29 mouse cellular contexts compared by ENCODE assay signal in genomic region chr3:107728509-107728908, GRCm38 (mm10). TPM values are rescaled to one million over a fixed set of nuclear protein-coding genes. Genes with fewer than 3 reads are reported as not detected.
A peak's percentile ranks its signal among the peaks of the same experiment; 100 is the strongest.
DNase-seq lines count a peak whose midpoint lies in the region; ATAC-seq and TF ChIP-seq lines count a peak whose summit lies in the region.
"Had no signal": no experiment of that assay in that cellular context is flagged by ENCODE, and none has a peak within 500 bp of the region (broad histone marks: within the 10 kb centered on the region; RNA-seq: fewer than 3 reads in every experiment).

No protein-coding gene starts in this region.

- no peaks in the 10 kb centered on the region for H3K4me1 ChIP-seq in stomach, postnatal 0 days (replicated peaks; ENCODE audit: control insufficient read depth, insufficient read depth)
- H3K4me1 ChIP-seq in midbrain, embryonic 15.5 days: no peaks in the 10 kb centered on the region

- 0 out of 2 replicates have a peak overlapping the region, but pooled peaks have one; percentile 8 for H3K27ac ChIP-seq in stomach, postnatal 0 days (replicated peaks)
- no peak overlapping the region for H3K27ac ChIP-seq in midbrain, embryonic 15.5 days
- H3K27ac ChIP-seq: embryonic facial prominence, embryonic 15.5 days; gastrocnemius, adult 2 months; heart, embryonic 13.5 days; hindbrain, embryonic 14.5 days; hindbrain, postnatal 0 days had no signal

- no peaks in the 10 kb centered on the region for H3K36me3 ChIP-seq in stomach, postnatal 0 days (ENCODE audit: control insufficient read depth, insufficient read depth, low read length)
- no peaks in the 10 kb centered on the region for H3K36me3 ChIP-seq in midbrain, embryonic 15.5 days (replicated peaks)
- H3K36me3 ChIP-seq: embryonic facial prominence, embryonic 15.5 days; G1E; heart, embryonic 13.5 days had no signal

- ATAC-seq in frontal cortex, adult (ENCODE audit: low TSS enrichment): peak; percentile 78
- no peak for ATAC-seq in stomach, postnatal 0 days (ENCODE audit: low FRiP score, low TSS enrichment)
- no peak for ATAC-seq in midbrain, embryonic 15.5 days (replicated peaks)
- ATAC-seq: forebrain, embryonic 14.5 days; forebrain, postnatal 0 days; hindbrain, postnatal 0 days; inflammation-experienced regulatory T-cells, adult 6 months; Patski had no signal

- no peak for DNase-seq in frontal cortex, adult 2 months (ENCODE audit: extremely low spot score in 1 of 2, low spot score in 1 of 2)
- DNase-seq in 3T3-L1 (ENCODE audit: low read depth, low spot score): peak; percentile 28
- DNase-seq in forelimb bud, embryonic 11.5 days (ENCODE audit: low read depth, low spot score): peak; percentile 14
- DNase-seq in stomach, postnatal 0 days (ENCODE audit: low spot score): no peak
- DNase-seq in cerebellum, adult 8-10 months: no peak
- DNase-seq: adrenal gland, adult 2 months; adrenal gland, postnatal 14 days; B cell, adult 2 months; cerebellum, adult 11 months; cerebellum, adult 2 months; cerebellum, postnatal 10 days; cerebellum, postnatal 36 days; embryo, embryonic 11 days; forebrain, postnatal 0 days; gastrocnemius, adult 2 months; gastrocnemius, postnatal 14 days; heart, adult 18-20 months; heart, postnatal 14 days; heart, postnatal 4 days had no signal

- no peak overlapping the region for H3K4me3 ChIP-seq in stomach, postnatal 0 days (ENCODE audit: low read depth, low read length)
- no peak overlapping the region for H3K4me3 ChIP-seq in midbrain, embryonic 15.5 days
- H3K4me3 ChIP-seq: embryonic facial prominence, embryonic 15.5 days; gastrocnemius, adult 2 months; heart, embryonic 13.5 days had no signal

- no peak overlapping the region for H3K9ac ChIP-seq in stomach, postnatal 0 days (ENCODE audit: low read length)
- no peak overlapping the region for H3K9ac ChIP-seq in midbrain, embryonic 15.5 days
- H3K9ac ChIP-seq: embryonic facial prominence, embryonic 15.5 days; forebrain, postnatal 0 days; heart, embryonic 13.5 days; hindbrain, embryonic 14.5 days had no signal

- no peak overlapping the region for H3K4me2 ChIP-seq in stomach, postnatal 0 days (replicated peaks; ENCODE audit: low read depth)
- no peak overlapping the region for H3K4me2 ChIP-seq in midbrain, embryonic 15.5 days
- H3K4me2 ChIP-seq: embryonic facial prominence, embryonic 15.5 days; heart, embryonic 13.5 days; hindbrain, embryonic 14.5 days had no signal

- TF ChIP-seq EP300 in stomach, postnatal 0 days (optimal IDR thresholded peaks at IDR 0.05): no peak

- WGBS in stomach, postnatal 0 days: 43% methylated on average over 1 of the region's 1 CpGs
- 71% methylated on average over 1 of the region's 1 CpGs for WGBS in midbrain, embryonic 15.5 days

- TF ChIP-seq CTCF in stomach, postnatal 0 days (IDR thresholded peaks at IDR 0.05; ENCODE audit: low read depth): no peak

- no peaks in the 10 kb centered on the region for H3K27me3 ChIP-seq in stomach, postnatal 0 days (ENCODE audit: control insufficient read depth, insufficient read depth, low read length)
- H3K27me3 ChIP-seq in midbrain, embryonic 15.5 days (replicated peaks): no peaks in the 10 kb centered on the region
- H3K27me3 ChIP-seq: embryonic facial prominence, embryonic 15.5 days; heart, embryonic 13.5 days; Patski had no signal

- H3K9me3 ChIP-seq in stomach, postnatal 0 days (ENCODE audit: control insufficient read depth, low read length): no peaks in the 10 kb centered on the region
- H3K9me3 ChIP-seq in midbrain, embryonic 15.5 days: no peaks in the 10 kb centered on the region
- H3K9me3 ChIP-seq: embryonic facial prominence, embryonic 15.5 days; G1E; heart, embryonic 13.5 days had no signal

RNA-seq across cellular contexts. Expression of gene Csf1, which starts 31.8 kb away (rescaled TPM):
- 14.1 and 14.5 TPM in 2 replicates for polyA plus RNA-seq in frontal cortex, adult 2 months (2012; rRNA removed)
- 13.1 and 14.7 TPM in 2 replicates for polyA plus RNA-seq in stomach, postnatal 0 days (2015; fragmentation: Nextera tagmentation; extraction: Ambion mirVana)
- polyA plus RNA-seq in midbrain, embryonic 15.5 days (2015; fragmentation: Nextera tagmentation; extraction: Ambion mirVana): 6.7 and 7.9 TPM in 2 replicates

RNA-seq across cellular contexts. Expression of gene Ahcyl1, which starts 32.1 kb away (rescaled TPM):
- 321 TPM in 2 replicates for polyA plus RNA-seq in frontal cortex, adult 2 months (2012; rRNA removed)
- polyA plus RNA-seq in stomach, postnatal 0 days (2015; fragmentation: Nextera tagmentation; extraction: Ambion mirVana): 39.8 and 41.4 TPM in 2 replicates
- 115 and 117 TPM in 2 replicates for polyA plus RNA-seq in midbrain, embryonic 15.5 days (2015; fragmentation: Nextera tagmentation; extraction: Ambion mirVana)

Comparison
In these comparisons a context has a peak if more than half of its experiments do, and no peak if none do; other contexts are left out.
1. DNase-seq: peak in 3T3-L1 (single experiment) and forelimb bud, embryonic 11.5 days (single experiment); none in frontal cortex, adult 2 months (0 of 2), stomach, postnatal 0 days (single experiment) and cerebellum, adult 8-10 months (single experiment).